Mouse (Mus musculus) hindbrain, postnatal 0 days (tissue): Measurements from ENCODE around the gene Prdm4. TPM values are rescaled to one million over a fixed set of nuclear protein-coding genes. Genes with fewer than 3 reads are reported as not detected.

Experiments
- ATAC-seq: fragments of 200-750 bp; cut with Nextera tagmentation; 2 replicates; pipeline ENCODE4 v1.8.0; 2017; ENCODE audit warnings: mild to moderate bottlenecking, moderate TSS enrichment, moderate library complexity
- DNase-seq: peaks from one replicate; pipeline ENCODE4 v3.0.0-alpha.2; 2015; ENCODE audit warnings: low spot score
- H3K27ac ChIP-seq: fragments of 300-500 bp; sonication (generic); 2 replicates; pipeline ENCODE4 v1.5.1; 2014; ENCODE audit warnings: mild to moderate bottlenecking
- H3K27me3 ChIP-seq: fragments of 300-500 bp; sonication (generic); 2 replicates; pipeline ENCODE4 v1.6.1; 2014; ENCODE audit warnings: low read length, mixed read lengths; ENCODE audit not compliant: insufficient read depth
- H3K36me3 ChIP-seq: fragments of 300-500 bp; sonication (generic); 2 replicates; pipeline ENCODE4 v1.6.1; 2014; ENCODE audit warnings: low read length, mixed read lengths; ENCODE audit not compliant: insufficient read depth
- H3K4me1 ChIP-seq: fragments of 300-500 bp; sonication (generic); 2 replicates; pipeline ENCODE4 v1.6.1; 2014; ENCODE audit warnings: antibody characterized with exemption, low read length, mixed read lengths; ENCODE audit not compliant: insufficient read depth
- H3K4me2 ChIP-seq: fragments of 300-500 bp; sonication (generic); 2 replicates; pipeline ENCODE4 v1.6.1; 2014; ENCODE audit warnings: low read depth, mild to moderate bottlenecking, low read length, moderate library complexity, mixed read lengths
- H3K4me3 ChIP-seq: fragments of 300-500 bp; sonication (generic); 2 replicates; pipeline ENCODE4 v1.5.1; 2014; ENCODE audit warnings: low read length
- H3K9ac ChIP-seq: fragments of 300-500 bp; sonication (generic); replicated peaks from 2 replicates; pipeline ENCODE4 v1.6.1; 2014; ENCODE audit warnings: mild to moderate bottlenecking, low read length, moderate library complexity, mixed read lengths
- H3K9me3 ChIP-seq: fragments of 300-500 bp; sonication (generic); 2 replicates; pipeline ENCODE4 v1.6.1; 2016; ENCODE audit warnings: low read length, mixed read lengths
- CTCF ChIP-seq: IDR thresholded peaks from 2 replicates; pipeline ENCODE4 v1.5.1; 2016; ENCODE audit warnings: antibody characterized with exemption, control low read depth, low read depth
- WGBS: fragments of 180-500 bp; shearing (Covaris S2); extraction: QIAGEN DNeasy Blood & Tissue Kit; methylation state at CpG from one replicate; pipeline ENCODE4 v1.1.7; 2014; 5-methylcytosine and 5-hydroxymethylcytosine counted together
- polyA plus RNA-seq: library from polyadenylated mRNA; unstranded; fragments of >200 nt; fragmentation: Nextera tagmentation; extraction: Ambion mirVana; gene quantifications from 2 replicates; pipeline ENCODE4 v1.2.1, GENCODE M21; 2015
- total RNA-seq: library from RNA; depleted of rRNA; stranded (reverse); fragments of >200 nt; gene quantifications from 2 replicates; pipeline ENCODE4 v1.2.3, GENCODE M21; 2014

Gene Prdm4
- total and polyA plus RNA-seq, 2 experiments from 2014 or later: 11.8 to 56.8 TPM

GRCm38 (mm10) chr10:85929208-85929591, 12.3 kb upstream of the Prdm4 start:
- no peaks in the 10 kb centered on the region for H3K36me3 ChIP-seq
- no peak overlapping the region for H3K27ac ChIP-seq
- TF ChIP-seq CTCF: no peak
- H3K9me3 ChIP-seq: no peaks in the 10 kb centered on the region
- peak; percentile 7 for DNase-seq
- H3K27me3 ChIP-seq: no peaks in the 10 kb centered on the region
- WGBS: 31% methylated on average over 11 of the region's 11 CpGs
- peak overlapping the region; percentile 72 for H3K4me2 ChIP-seq
- ATAC-seq: no peak
- H3K9ac ChIP-seq: peak overlapping the region; percentile 58
- peak overlapping the region; percentile 55 for H3K4me3 ChIP-seq
- H3K4me1 ChIP-seq: peaks cover 8% of the 10 kb centered on the region

- Histone ChIP-seq H3K4me1 (peaks cover 8% of the 10 kb centered on the region), H3K27me3 (no peaks in the 10 kb centered on the region), H3K4me2 (peak overlapping the region; percentile 72), H3K9me3 (no peaks in the 10 kb centered on the region), H3K4me3 (peak overlapping the region; percentile 55), H3K36me3 (no peaks in the 10 kb centered on the region), H3K9ac (peak overlapping the region; percentile 58), H3K27ac (0 out of 2 replicates have a peak overlapping the region, but pooled peaks have one; percentile 32)
- under 1% methylated on average over 63 of the region's 63 CpGs for WGBS
- ATAC-seq (peak; percentile 92), DNase-seq (peak; percentile 92)
- TF ChIP-seq CTCF: peak; percentile 64
Observed at GRCm38 (mm10) chr10:85928499-85929207, 11.7 kb upstream of the Prdm4 start.

- Histone ChIP-seq H3K4me2 (peak within 1 kb of the TSS; percentile 72), H3K36me3 (no peaks in the 10 kb centered on the region), H3K4me1 (peaks cover 8% of the 10 kb centered on the region), H3K27me3 (no peaks in the 10 kb centered on the region), H3K4me3 (peak within 1 kb of the TSS; percentile 55), H3K9ac (peak within 1 kb of the TSS; percentile 58), H3K27ac (no peak within 1 kb of the TSS), H3K9me3 (no peaks in the 10 kb centered on the region)
- ATAC-seq: 0 out of 2 replicates have a peak, but pooled peaks have one; percentile 5
- peak; percentile 23 for TF ChIP-seq CTCF
- DNase-seq: peak; percentile 25
- WGBS: 2% methylated on average over 23 of the region's 23 CpGs
Observed at GRCm38 (mm10) chr10:85927676-85928445, 10.9 kb upstream of the Prdm4 start, which contains the start of gene Ascl4. Gene Ascl4, plus strand, starts transcription at chr10:85927681.

GRCm38 (mm10) chr10:85879886-85880486, 37.0 kb downstream of the Prdm4 start:
- Histone ChIP-seq H3K9ac (no peak overlapping the region), H3K4me1 (no peaks in the 10 kb centered on the region), H3K4me2 (no peak overlapping the region), H3K4me3 (no peak overlapping the region), H3K9me3 (no peaks in the 10 kb centered on the region), H3K27ac (no peak overlapping the region), H3K36me3 (peaks cover 68% of the 10 kb centered on the region), H3K27me3 (no peaks in the 10 kb centered on the region)
- ATAC-seq: no peak
- 90% methylated on average over 8 of the region's 8 CpGs for WGBS
- no peak for TF ChIP-seq CTCF
- no peak for DNase-seq

- ATAC-seq (no peak), DNase-seq (no peak)
- no peak overlapping the region for H3K4me3 ChIP-seq
- no peaks in the 10 kb centered on the region for H3K9me3 ChIP-seq
- peaks cover 45% of the 10 kb centered on the region for H3K36me3 ChIP-seq
- no peak overlapping the region for H3K9ac ChIP-seq
- TF ChIP-seq CTCF: no peak
- H3K4me1 ChIP-seq: peaks cover 7% of the 10 kb centered on the region
- no peak overlapping the region for H3K27ac ChIP-seq
- WGBS: 93% methylated on average over 5 of the region's 5 CpGs
- no peaks in the 10 kb centered on the region for H3K27me3 ChIP-seq
- no peak overlapping the region for H3K4me2 ChIP-seq
Observed at GRCm38 (mm10) chr10:85875812-85876211, 41.1 kb downstream of the Prdm4 start.

GRCm38 (mm10) chr10:85873861-85874544, 42.9 kb downstream of the Prdm4 start:
- WGBS: 89% methylated on average over 13 of the region's 13 CpGs
- no peak for DNase-seq
- no peaks in the 10 kb centered on the region; the same call in 1 of the 2 replicates for H3K9me3 ChIP-seq

More at GRCm38 (mm10) chr10:85873861-85874544, 42.9 kb downstream of the Prdm4 start:
- H3K4me1 ChIP-seq: peaks cover 7% of the 10 kb centered on the region
- no peak for ATAC-seq
- H3K4me3 ChIP-seq: no peak overlapping the region
- no peak overlapping the region for H3K9ac ChIP-seq
- H3K36me3 ChIP-seq: peaks cover 26% of the 10 kb centered on the region
- H3K27me3 ChIP-seq: no peaks in the 10 kb centered on the region
- no peak overlapping the region for H3K4me2 ChIP-seq
- no peak overlapping the region for H3K27ac ChIP-seq
- TF ChIP-seq CTCF: no peak
